Mouse (Mus musculus) kidney, postnatal 14 days (tissue): Measurements from ENCODE around the gene Gm16429.
"Not testable (repeated sequence)": the region's sequence is repeated elsewhere in the genome, so short reads cannot be mapped to it uniquely, and the experiment has no call there.

ENCODE experiments used
- DNase-seq: peaks from one replicate; pipeline ENCODE4 v3.0.0; 2022; ENCODE audit warnings: mixed read lengths

Gene Gm16429

GRCm38 (mm10) chr5:93928952-93929351 lies at the start of gene Gm16429:
Gene Gm16429 (minus strand): TSS chr5:93929052.
- DNase-seq: not testable (repeated sequence)
